Mouse (Mus musculus) MEL (cell line): ENCODE measurements at regions not wholly inside any gene's neighbourhood (a gene's known extent, or its start where the extent isn't known, plus 50 kb on each side); places are given as distances from the start of the nearest gene placed in this dataset.

Source experiments
- DNase-seq: peaks from one replicate; pipeline ENCODE4 v3.0.0; 2011; ENCODE audit warnings: low read depth, low spot score
- H3K27ac ChIP-seq: 2 replicates; pipeline ENCODE4 v1.5.1; 2012; ENCODE audit warnings: low read depth, mild to moderate bottlenecking, control low read depth, low read length, moderate library complexity; ENCODE audit not compliant: control insufficient read depth
- H3K27me3 ChIP-seq, 2 experiments: fragments of 150-350 bp in 1 of 2; sonication (generic) in 1 of 2; 2 replicates each; pipeline ENCODE4 v1.6.1; 2012; ENCODE audit warnings: low read length in 2 of 2, mild to moderate bottlenecking in 2 of 2, improper control_type of control experiment in 1 of 2, moderate library complexity in 1 of 2; ENCODE audit not compliant: insufficient read depth in 2 of 2, control insufficient read depth in 1 of 2
- H3K36me3 ChIP-seq, 2 experiments: 2 replicates each; pipeline ENCODE4 v1.6.1; 2012 to 2014; ENCODE audit warnings: low read length in 2 of 2, improper control_type of control experiment in 1 of 2, inconsistent platforms in 1 of 2, mild to moderate bottlenecking in 1 of 2; ENCODE audit not compliant: insufficient read depth in 2 of 2, control insufficient read depth in 1 of 2
- H3K4me1 ChIP-seq, 2 experiments: fragments of 150-350 bp in 1 of 2; sonication (generic) in 1 of 2; 2 replicates each; pipeline ENCODE4 v1.6.1; 2012; ENCODE audit warnings: low read length in 2 of 2, improper control_type of control experiment in 1 of 2, mild to moderate bottlenecking in 1 of 2; ENCODE audit not compliant: insufficient read depth in 2 of 2, control insufficient read depth in 1 of 2
- H3K4me3 ChIP-seq, 2 experiments: fragments of 150-350 bp in 1 of 2; sonication (generic) in 1 of 2; 2 replicates each; pipeline ENCODE4 v1.5.1; 2012; ENCODE audit warnings: low read depth in 2 of 2, low read length in 2 of 2, mild to moderate bottlenecking in 2 of 2, moderate library complexity in 2 of 2, control low read depth in 1 of 2, improper control_type of control experiment in 1 of 2; ENCODE audit not compliant: control insufficient read depth in 1 of 2, insufficient read depth in 1 of 2
- H3K79me2 ChIP-seq: 2 replicates; pipeline ENCODE4 v1.6.1; 2012; ENCODE audit warnings: mild to moderate bottlenecking, low read length, moderate library complexity; ENCODE audit not compliant: control insufficient read depth, poor library complexity, insufficient read depth
- H3K9ac ChIP-seq: 2 replicates; pipeline ENCODE4 v1.6.1; 2012; ENCODE audit warnings: low read depth, mild to moderate bottlenecking, control low read depth, low read length, moderate library complexity; ENCODE audit not compliant: control insufficient read depth, poor library complexity, severe bottlenecking
- H3K9me3 ChIP-seq: fragments of 150-350 bp; sonication (generic); replicated peaks from 2 replicates; pipeline ENCODE4 v1.6.1; 2012; ENCODE audit warnings: mild to moderate bottlenecking, low read length, improper control_type of control experiment, moderate library complexity; ENCODE audit not compliant: insufficient read depth
- BHLHE40 ChIP-seq: IDR thresholded peaks from 2 replicates; pipeline ENCODE4 v1.6.1; 2012; ENCODE audit warnings: low read depth, mild to moderate bottlenecking, inconsistent platforms, low read length, improper control_type of control experiment, borderline replicate concordance
- CHD1 ChIP-seq: IDR thresholded peaks from 2 replicates; pipeline ENCODE4 v1.6.1; 2012; ENCODE audit warnings: low read depth, mild to moderate bottlenecking, inconsistent platforms, low read length, improper control_type of control experiment
- E2F4 ChIP-seq: IDR thresholded peaks from 2 replicates; pipeline ENCODE4 v1.6.1; 2011; ENCODE audit warnings: low read depth, low read length, improper control_type of control experiment, borderline replicate concordance
- ETS1 ChIP-seq: IDR thresholded peaks from 2 replicates; pipeline ENCODE4 v1.6.1; 2012; ENCODE audit warnings: low read depth, mild to moderate bottlenecking, inconsistent platforms, low read length, improper control_type of control experiment, moderate library complexity
- MEF2A ChIP-seq: IDR thresholded peaks from 2 replicates; pipeline ENCODE4 v1.6.1; 2014; ENCODE audit warnings: low read depth, mild to moderate bottlenecking, inconsistent platforms, low read length, improper control_type of control experiment; ENCODE audit not compliant: poor library complexity, insufficient replicate concordance, severe bottlenecking; ENCODE audit errors: extremely low read depth
- MXI1 ChIP-seq: IDR thresholded peaks from 2 replicates; pipeline ENCODE4 v1.6.1; 2011; ENCODE audit warnings: mild to moderate bottlenecking, low read depth, low read length, improper control_type of control experiment
- MYB ChIP-seq: IDR thresholded peaks from 2 replicates; pipeline ENCODE4 v1.6.1; 2011; ENCODE audit warnings: mild to moderate bottlenecking, low read depth, low read length, improper control_type of control experiment
- POLR2AphosphoS2 ChIP-seq: IDR thresholded peaks from 2 replicates; pipeline ENCODE4 v1.6.1; 2011; ENCODE audit warnings: low read length, improper control_type of control experiment
- SMC3 ChIP-seq: IDR thresholded peaks from 2 replicates; pipeline ENCODE4 v1.6.1; 2011; ENCODE audit warnings: low read depth, low read length, improper control_type of control experiment
- TAL1 ChIP-seq: IDR thresholded peaks from 2 replicates; pipeline ENCODE4 v1.6.1; 2012; ENCODE audit warnings: mild to moderate bottlenecking, inconsistent platforms, low read length, moderate library complexity, mixed read lengths
- USF1 ChIP-seq: IDR thresholded peaks from 2 replicates; pipeline ENCODE4 v1.6.1; 2014; ENCODE audit warnings: low read depth, mild to moderate bottlenecking, inconsistent platforms, low read length, improper control_type of control experiment, moderate library complexity
- ZC3H11A ChIP-seq: IDR thresholded peaks from 2 replicates; pipeline ENCODE4 v1.6.1; 2012; ENCODE audit warnings: low read depth, mild to moderate bottlenecking, inconsistent platforms, low read length, improper control_type of control experiment

DNA sequence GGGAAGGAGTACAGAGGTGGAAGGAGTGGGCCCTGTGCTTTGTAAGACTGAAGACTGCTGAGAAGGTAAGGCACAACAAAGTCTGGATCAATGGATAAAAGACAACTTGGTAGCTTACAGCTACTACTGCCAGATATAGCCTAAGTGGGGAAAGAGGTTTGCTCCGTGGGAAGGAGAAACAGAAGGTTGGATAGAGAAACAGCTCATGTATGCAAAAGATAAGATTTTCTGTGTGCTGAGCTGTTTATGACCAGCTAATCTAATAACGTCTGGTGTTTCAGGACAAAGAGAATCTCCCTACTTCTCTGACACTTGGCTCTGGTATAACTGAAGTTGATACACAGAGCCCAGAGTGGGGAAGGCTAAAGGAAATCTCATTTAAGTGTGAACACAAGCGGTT lies 98.6 kb downstream of the Alx1 start:
- H3K4me1 ChIP-seq = no peaks in the 10 kb centered on the region
- H3K36me3 ChIP-seq = no peaks in the 10 kb centered on the region
- no peak for TF ChIP-seq E2F4
- TF ChIP-seq CHD1 = no peak
- no peak for TF ChIP-seq TAL1
- TF ChIP-seq USF1 = no peak
- TF ChIP-seq MXI1 = no peak
- H3K4me3 ChIP-seq = no peak overlapping the region
- no peaks in the 10 kb centered on the region for H3K27me3 ChIP-seq
- H3K9ac ChIP-seq = no peak overlapping the region
- H3K9me3 ChIP-seq = no peaks in the 10 kb centered on the region
- no peak overlapping the region for H3K27ac ChIP-seq
- DNase-seq = no peak
- H3K79me2 ChIP-seq = no peaks in the 10 kb centered on the region

DNA sequence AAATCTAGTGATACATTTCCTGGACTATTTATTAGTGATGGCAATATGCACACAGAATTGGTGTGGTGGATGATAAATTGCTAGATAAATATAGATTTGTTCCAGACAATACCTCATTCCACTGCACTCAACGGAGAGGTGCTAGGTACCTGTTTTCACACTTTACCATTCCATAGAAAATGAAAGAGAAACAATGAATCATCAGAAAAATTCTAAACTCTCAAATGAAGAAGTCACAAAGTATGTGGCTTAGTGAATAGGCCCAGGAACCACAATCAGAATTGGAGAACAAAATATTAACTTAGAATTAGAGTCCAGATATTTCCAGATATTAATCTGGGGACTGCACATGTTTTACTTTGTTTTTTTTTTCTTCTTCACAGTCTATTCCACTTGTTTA lies 101.4 kb downstream of the Alx1 start:
- no peak overlapping the region for H3K4me3 ChIP-seq
- H3K4me1 ChIP-seq = no peaks in the 10 kb centered on the region
- TF ChIP-seq POLR2AphosphoS2 (no peak), BHLHE40 (no peak)
- TF ChIP-seq, all 39 proteins: peak for 0
- Histone ChIP-seq H3K9ac (no peak overlapping the region), H3K36me3 (no peaks in the 10 kb centered on the region), H3K9me3 (no peaks in the 10 kb centered on the region), H3K79me2 (no peaks in the 10 kb centered on the region), H3K27ac (no peak overlapping the region), H3K27me3 (no peaks in the 10 kb centered on the region)
- DNase-seq = no peak

DNA sequence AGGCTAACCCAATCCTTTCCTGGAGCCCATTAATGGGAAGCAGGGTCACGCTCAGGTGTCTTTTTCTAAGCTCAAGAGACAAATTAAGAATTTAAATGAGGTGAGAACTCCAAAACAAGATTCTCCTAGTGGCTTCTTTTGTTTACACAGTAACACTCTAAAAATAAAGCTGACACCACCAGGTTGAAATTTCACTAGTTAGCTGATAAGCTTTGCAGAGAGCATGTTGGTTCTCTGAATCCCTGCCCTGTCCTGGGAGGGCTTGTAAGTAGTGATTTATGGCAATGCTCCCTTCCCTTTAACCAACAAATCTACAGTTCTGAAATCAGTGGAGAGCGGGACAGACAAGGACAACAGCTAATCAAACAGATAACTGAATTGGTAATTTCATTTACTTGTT lies 132.6 kb downstream of the Alx1 start:
- no peaks in the 10 kb centered on the region for H3K27me3 ChIP-seq
- no peak overlapping the region for H3K4me3 ChIP-seq
- no peaks in the 10 kb centered on the region for H3K36me3 ChIP-seq
- H3K9me3 ChIP-seq = no peaks in the 10 kb centered on the region
- no peak for DNase-seq
- no peak overlapping the region for H3K27ac ChIP-seq
- TF ChIP-seq SMC3 (no peak), ZC3H11A (no peak), BHLHE40 (no peak), MYB (no peak), MEF2A (no peak), ETS1 (no peak)
- H3K79me2 ChIP-seq = no peaks in the 10 kb centered on the region
- H3K4me1 ChIP-seq = no peaks in the 10 kb centered on the region
- H3K9ac ChIP-seq = no peak overlapping the region
